Mouse (Mus musculus) cerebellum, adult 2 months (tissue): Measurements from ENCODE around the gene Fgd2.

Source experiments
- CTCF ChIP-seq: fragments of 200-500 bp; IDR thresholded peaks from 2 replicates; pipeline ENCODE4 v1.5.1; 2011; ENCODE audit warnings: low read depth, mild to moderate bottlenecking, control low read depth, low read length, moderate library complexity, borderline replicate concordance; ENCODE audit not compliant: insufficient read depth
- POLR2A ChIP-seq: fragments of 200-500 bp; IDR thresholded peaks from 2 replicates; pipeline ENCODE4 v1.6.1; 2011; ENCODE audit warnings: low read length, control low read depth, borderline replicate concordance; ENCODE audit not compliant: insufficient read depth

DNA sequence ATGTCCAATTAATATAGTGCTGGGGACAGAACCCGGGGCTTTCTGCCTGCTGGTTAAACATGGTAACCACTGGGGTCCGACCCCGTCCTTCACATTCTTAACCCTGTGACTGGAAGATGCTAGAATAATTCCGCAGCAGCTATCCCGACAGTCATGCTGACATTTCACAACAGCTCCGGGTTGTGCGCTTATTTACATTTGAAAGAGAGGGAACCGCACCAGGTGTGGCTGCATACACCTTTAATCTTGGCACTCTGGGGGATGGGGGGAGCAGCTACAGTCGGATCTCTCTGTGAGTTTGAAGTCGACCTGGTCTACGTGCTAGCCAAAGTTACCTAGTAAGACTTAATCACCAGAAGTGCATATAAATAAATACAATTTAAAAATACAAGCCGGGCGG is 44.8 kb downstream of the Fgd2 start:
- no peak for TF ChIP-seq POLR2A
- TF ChIP-seq CTCF: no peak
